ENCODE assay signal across 29 mouse cellular contexts in genomic region chr6:142689673-142690072, GRCm38 (mm10). TPM values are rescaled to one million over a fixed set of nuclear protein-coding genes. Genes with fewer than 3 reads are reported as not detected.
A peak's percentile ranks its signal among the peaks of the same experiment; 100 is the strongest.
DNase-seq lines count a peak whose midpoint lies in the region; ATAC-seq lines count a peak whose summit lies in the region.
"Had no signal": no experiment of that assay in that cellular context is flagged by ENCODE, and none has a peak within 500 bp of the region (broad histone marks: within the 10 kb centered on the region; RNA-seq: fewer than 3 reads in every experiment).

No protein-coding gene starts in this region.

- no peaks in the 10 kb centered on the region for H3K9me3 ChIP-seq in heart, embryonic 14.5 days (ENCODE audit: control insufficient read depth, low read length)
- H3K9me3 ChIP-seq: forebrain, embryonic 13.5 days had no signal

- H3K27me3 ChIP-seq in heart, embryonic 14.5 days (ENCODE audit: control insufficient read depth, insufficient read depth, low read length), result no peaks in the 10 kb centered on the region
- H3K27me3 ChIP-seq: forebrain, embryonic 13.5 days; liver, embryonic 12.5 days had no signal

- peak; percentile 74 to 84 for DNase-seq in heart, adult 18-20 months
- peak; percentile 50 to 76 for DNase-seq in heart, adult 9 months (ENCODE audit: low spot score in 2 of 2)
- DNase-seq in heart, postnatal 14 days, result peak; percentile 53 to 77
- no peak for DNase-seq in cerebellum, adult 11-12 months
- DNase-seq in retina, embryonic 14.5 days (ENCODE audit: low spot score), result no peak
- no peak for DNase-seq in right cerebral cortex, adult 18-20 months
- no peak for DNase-seq in cerebellum, postnatal 4 days (ENCODE audit: low spot score in 2 of 2)
- DNase-seq: adrenal gland, postnatal 10 days; cerebellum, adult 11 months; cerebellum, postnatal 10 days; gastrocnemius, postnatal 25 days; kidney, adult 9 months; kidney, postnatal 10 days; liver, postnatal 0 days; midbrain, embryonic 14.5 days; right cerebral cortex, postnatal 4 days; thymus, adult 18-20 months; thymus, postnatal 36 days had no signal

- peaks cover 65% of the 10 kb centered on the region for H3K36me3 ChIP-seq in heart, embryonic 14.5 days (ENCODE audit: control insufficient read depth, insufficient read depth, low read length)

- peak; percentile 90 for ATAC-seq in heart, embryonic 14.5 days (ENCODE audit: insufficient number of reproducible peaks, insufficient read depth, low FRiP score, low read depth)
- ATAC-seq: forebrain, embryonic 13.5 days; intestine, postnatal 0 days; liver, embryonic 12.5 days; liver, postnatal 0 days; Patski had no signal

- intact Hi-C loops in heart, postnatal 14 days (cut with DNase I), result no loop called here

- H3K9ac ChIP-seq in heart, embryonic 14.5 days (ENCODE audit: low read length), result no peak overlapping the region
- H3K9ac ChIP-seq: forebrain, embryonic 13.5 days; hindbrain, embryonic 14.5 days; liver, embryonic 12.5 days; liver, postnatal 0 days had no signal

- 39% methylated on average over 11 of the region's 11 CpGs for WGBS in heart, embryonic 14.5 days

- H3K27ac ChIP-seq in heart, embryonic 14.5 days (replicated peaks in 1 of 2; ENCODE audit: control insufficient read depth in 1 of 2, insufficient read depth in 1 of 2, low read depth in 2 of 2, low read length in 2 of 2), result peak overlapping the region; percentile 79 to 85
- H3K27ac ChIP-seq: forebrain, embryonic 13.5 days; hindbrain, embryonic 14.5 days; left cerebral cortex, adult 2 months; liver, embryonic 12.5 days; stomach, postnatal 0 days had no signal

- no peak overlapping the region for H3K4me2 ChIP-seq in heart, embryonic 14.5 days (ENCODE audit: low read length)
- H3K4me2 ChIP-seq: forebrain, embryonic 13.5 days; hindbrain, embryonic 14.5 days; liver, embryonic 12.5 days had no signal

- H3K4me1 ChIP-seq in heart, embryonic 14.5 days (ENCODE audit: control insufficient read depth in 2 of 2, insufficient read depth in 2 of 2, low read length in 2 of 2), result peaks cover 11 to 18% of the 10 kb centered on the region in 2 experiments
- H3K4me1 ChIP-seq: forebrain, embryonic 13.5 days; liver, embryonic 12.5 days had no signal

- H3K4me3 ChIP-seq in heart, embryonic 14.5 days (ENCODE audit: control insufficient read depth in 1 of 2, insufficient read depth in 1 of 2, low read depth in 1 of 2, low read length in 2 of 2), result no peak overlapping the region
- H3K4me3 ChIP-seq: forebrain, embryonic 13.5 days; left cerebral cortex, adult 2 months; liver, embryonic 12.5 days had no signal

RNA-seq across cellular contexts. Expression of gene Abcc9, which starts 12.4 kb away (rescaled TPM):
- total RNA-seq in heart, adult 18-20 months (2021), result 100 to 1,000 TPM; 236 to 257 TPM
- polyA plus RNA-seq in heart, embryonic 14.5 days (2014; fragmentation: Nextera tagmentation; extraction: Ambion mirVana), result 22.9 and 27.1 TPM in 2 replicates
- 100 to 1,000 TPM; 223 to 229 TPM for total RNA-seq in heart, postnatal 14 days (2021)
- total RNA-seq: hematopoietic stem cell, adult 5-6 weeks; MEL; neutrophil, adult 5-6 weeks had no signal
- polyA plus RNA-seq: Patski had no signal

Comparison
In these comparisons a context has a peak if more than half of its experiments do, and no peak if none do; other contexts are left out.
1. DNase-seq: peak in heart, adult 18-20 months (2 of 2), heart, adult 9 months (2 of 2) and heart, postnatal 14 days (2 of 2); none in cerebellum, adult 11-12 months (single experiment), retina, embryonic 14.5 days (single experiment), right cerebral cortex, adult 18-20 months (single experiment) and cerebellum, postnatal 4 days (0 of 2).